Mouse (Mus musculus) CD4-positive, CD25-positive, alpha-beta regulatory T cell, adult 2 months (primary cell): Measurements from ENCODE around the gene Naa35.

Source experiments
- DNase-seq: peaks from one replicate; pipeline ENCODE4 v3.0.0-alpha.2; 2012; ENCODE audit warnings: low read depth, low spot score

Gene Naa35

DNA sequence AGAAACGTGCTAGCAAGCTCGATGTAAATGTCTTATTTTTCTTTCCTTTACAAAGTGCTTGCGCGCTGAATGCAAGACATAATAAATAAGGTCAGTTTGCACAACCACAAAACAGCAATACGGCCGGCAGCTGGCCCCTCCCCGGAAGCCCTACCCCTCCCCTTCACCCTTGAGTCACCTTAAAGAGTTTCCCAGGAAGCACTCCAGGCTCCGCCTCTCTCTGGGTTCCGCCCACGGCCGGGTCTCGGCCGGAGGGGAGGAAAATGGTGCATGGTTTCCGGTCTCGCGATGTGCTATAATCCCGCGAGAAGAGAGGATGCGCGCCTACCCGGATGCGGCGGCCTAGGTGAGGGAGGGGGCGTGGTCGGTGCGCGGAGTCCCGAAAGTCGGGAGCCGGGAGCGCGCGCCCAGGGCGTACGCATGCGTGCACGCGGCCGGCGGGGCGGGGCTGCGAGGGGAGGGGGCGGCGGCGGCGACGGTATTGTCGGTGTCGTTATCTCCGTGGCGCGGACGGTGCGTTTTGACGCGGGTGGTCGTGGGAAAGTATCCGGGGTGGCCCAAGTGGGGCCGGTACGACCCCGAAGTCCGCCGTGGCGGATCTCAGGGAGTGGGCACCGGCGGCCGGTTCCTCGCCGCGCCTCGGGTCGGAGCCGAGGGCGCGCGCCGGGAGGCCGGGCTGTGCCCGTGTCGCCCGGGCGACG lies at the start of gene Naa35, which contains the start of gene Agtpbp1:
Naa35 (plus strand) TSS at position 313 of the 701 bp plus-strand sequence.
Agtpbp1 (minus strand) TSS at position 281 of the 701 bp plus-strand sequence.
- peak; percentile 100 for DNase-seq

DNA sequence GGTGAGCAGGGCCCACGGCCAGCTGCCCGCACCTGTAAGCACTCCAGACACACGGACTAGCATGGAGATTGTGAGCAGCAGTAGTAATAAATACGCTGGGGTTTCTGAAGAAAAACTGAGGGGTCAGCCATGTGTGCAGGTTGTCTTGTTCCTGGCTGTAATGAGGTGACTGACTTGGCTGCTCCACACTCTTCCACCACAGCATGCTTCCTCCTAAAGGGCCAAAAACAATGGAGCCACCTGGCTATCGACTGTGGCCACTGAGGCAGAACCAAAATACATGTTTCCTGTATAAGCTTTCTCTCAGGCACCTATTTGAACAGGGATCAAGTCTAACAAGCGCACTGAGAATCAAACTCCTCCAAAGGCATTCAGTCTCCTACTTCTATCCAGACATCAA lies 49.3 kb upstream of the Naa35 start:
- no peak for DNase-seq

DNA sequence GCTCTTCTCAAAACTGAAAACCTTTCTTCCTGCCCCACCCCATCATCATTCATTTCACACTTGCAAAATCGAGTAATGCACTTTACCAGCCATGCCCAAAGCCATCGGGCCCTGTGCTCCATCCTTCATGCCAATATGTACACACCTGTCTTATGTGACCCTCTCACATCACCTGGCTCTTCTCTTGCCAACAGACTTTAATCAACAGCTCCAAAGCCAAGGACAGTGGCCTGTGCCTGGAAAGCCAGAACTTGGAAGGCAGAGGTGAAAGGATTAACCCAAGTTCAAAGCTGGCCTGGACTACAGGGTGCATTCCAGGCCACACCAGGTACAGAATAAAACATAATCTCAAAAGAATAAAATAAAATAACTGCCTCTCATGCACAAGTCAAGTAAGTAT lies 48.4 kb upstream of the Naa35 start:
- DNase-seq: no peak

DNA sequence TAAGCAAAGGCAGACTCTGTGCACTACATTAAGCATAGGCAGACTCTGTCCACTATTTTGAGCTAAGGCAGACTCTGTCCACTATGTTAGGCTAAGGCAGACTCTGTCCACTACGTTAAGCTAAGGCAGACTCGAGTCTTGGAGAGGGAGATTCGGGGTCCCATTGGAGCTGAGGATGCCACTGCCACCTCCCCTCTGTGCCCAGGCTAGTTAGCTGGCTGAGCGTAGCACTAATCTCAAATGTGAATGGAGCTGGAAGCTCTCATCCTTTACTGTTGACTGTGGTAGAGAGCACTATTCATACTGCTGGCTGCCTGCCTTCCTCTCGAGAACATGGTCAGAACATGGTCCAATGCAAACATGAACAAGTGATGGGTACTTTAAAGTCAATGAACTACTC lies 46.4 kb upstream of the Naa35 start:
- no peak for DNase-seq

DNA sequence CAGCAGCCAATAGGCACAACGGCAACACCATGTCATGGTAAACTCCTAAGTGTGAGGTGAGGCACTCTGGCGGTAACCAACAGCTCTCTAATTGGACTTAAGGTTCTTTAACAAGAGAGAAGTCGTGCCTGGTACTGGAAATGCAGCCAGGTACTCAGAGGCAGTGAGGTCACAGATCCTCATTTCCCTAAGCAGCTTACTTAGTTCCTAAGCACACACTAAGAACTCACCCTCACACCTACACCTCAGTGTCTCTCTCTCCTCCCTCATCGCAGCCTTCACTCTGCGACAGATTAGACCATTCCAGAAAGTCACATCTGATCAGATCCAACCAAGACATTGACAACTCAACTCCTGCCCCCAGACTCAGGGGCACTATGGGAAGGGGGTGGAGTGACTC lies 45.0 kb upstream of the Naa35 start:
- no peak for DNase-seq

DNA sequence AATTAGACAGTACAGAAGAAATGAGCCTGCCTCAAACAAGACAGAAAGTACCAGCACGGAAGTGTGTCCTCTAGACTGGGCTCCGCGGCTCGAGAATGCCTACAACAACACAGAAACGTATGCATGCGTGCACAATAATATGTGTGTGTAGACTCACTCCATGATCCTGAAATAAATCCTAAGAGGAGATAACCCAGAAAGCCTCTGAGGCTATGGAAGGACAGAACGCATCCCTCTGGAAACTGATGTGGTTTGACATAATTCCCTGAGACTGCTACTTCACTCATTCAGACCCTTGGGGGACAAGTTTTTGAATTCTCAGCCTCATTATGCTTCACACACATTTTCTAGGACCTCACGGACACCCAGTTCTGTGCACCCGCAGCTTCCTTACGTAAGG lies 42.6 kb upstream of the Naa35 start:
- DNase-seq: no peak

DNA sequence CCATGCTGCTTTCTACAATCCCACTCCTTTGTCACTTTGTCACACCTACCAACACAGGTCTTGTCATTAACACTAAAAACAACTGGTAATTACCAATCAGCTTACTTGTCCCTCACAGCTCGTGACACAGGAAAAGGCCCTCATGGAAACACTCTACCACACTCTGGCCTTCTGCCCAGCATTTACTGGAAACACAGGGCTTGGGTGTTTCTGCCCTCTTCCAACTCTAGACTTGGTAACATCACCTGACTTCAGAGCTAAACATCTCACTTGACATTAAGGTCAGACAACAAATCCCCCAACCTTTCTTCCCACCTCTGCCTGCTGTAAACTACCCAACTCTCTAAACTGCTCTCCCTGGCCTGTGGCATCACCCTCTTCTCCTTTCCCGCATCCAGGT lies 38.0 kb upstream of the Naa35 start:
- DNase-seq: no peak

DNA sequence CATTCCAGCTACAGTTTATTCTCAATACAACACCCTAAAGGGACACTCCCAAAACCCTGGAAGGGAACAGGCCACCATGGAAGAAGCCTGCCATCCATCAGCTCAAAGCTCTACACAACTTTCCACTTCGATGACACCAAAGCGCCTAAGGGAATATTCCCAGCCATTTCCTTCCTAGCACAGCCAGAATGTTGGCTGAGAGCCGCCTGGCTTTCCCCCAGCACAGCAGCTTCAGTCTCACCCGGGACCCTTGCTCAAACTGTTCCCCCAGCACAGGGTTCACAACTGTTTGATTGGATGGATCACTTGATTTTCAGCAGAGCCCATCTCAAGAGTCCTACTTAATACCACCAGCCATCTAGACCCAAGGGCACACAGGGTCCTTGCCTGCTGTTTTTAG lies 37.3 kb upstream of the Naa35 start:
- DNase-seq: no peak

DNA sequence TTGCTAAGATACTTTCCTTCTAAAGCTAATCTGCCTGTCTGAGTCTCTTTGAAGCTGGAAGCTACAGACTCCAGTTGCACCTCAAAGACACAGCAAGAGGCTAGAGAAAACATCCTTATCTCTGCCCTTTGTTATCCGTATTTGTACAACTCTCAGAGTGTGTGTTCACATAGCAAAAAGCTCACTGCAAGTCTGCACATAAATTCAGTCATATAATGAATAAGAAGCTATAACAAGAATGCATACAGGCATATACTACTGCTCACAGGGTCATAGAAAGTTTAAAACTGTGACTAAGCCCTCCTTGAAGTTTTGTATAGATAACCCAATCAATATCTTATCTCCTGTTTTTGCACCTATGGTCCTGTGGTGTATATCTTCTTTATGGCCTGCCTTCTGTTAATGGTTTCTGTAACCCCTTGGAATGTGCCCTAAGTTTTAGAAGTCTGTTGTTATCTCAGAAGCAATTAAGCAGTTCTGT lies 35.7 kb upstream of the Naa35 start:
- no peak for DNase-seq

DNA sequence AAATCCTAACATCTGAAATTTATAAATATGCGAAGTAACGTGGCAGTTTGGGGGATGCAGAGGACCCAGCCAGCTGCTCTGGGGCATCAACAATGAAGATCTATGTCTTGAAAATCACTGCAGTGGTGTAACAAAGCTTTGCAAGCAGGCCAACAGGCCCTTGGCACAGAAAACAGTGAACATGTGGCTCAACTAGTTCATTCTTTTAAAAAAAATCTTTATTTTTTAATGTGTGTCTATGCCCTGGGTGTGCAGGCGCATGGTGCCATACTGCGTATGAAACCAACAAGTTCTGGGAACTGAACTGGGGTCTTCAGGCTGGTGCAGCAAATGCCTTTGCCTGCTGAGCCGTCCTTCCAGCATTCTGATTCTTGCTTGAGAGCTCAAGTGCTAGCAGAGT lies 32.8 kb upstream of the Naa35 start:
- no peak for DNase-seq

DNA sequence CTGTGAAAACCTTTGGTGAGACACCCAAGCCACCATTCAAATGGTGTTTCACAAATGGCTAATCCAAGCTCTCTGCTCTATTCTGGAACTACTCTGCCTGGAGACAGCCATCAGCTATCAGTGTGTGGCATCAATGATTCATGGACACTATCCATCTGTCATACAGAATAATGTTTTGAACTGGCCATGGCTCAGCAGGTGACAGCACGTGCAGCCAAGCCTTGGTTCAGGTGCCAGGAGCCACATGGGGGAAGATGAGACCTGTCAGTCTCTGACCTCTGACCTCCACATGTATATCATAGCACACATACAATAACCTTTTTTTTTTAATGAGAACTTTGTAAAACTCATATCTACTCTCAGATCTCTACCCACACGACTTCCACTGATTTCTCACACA lies 32.3 kb upstream of the Naa35 start:
- DNase-seq: no peak

DNA sequence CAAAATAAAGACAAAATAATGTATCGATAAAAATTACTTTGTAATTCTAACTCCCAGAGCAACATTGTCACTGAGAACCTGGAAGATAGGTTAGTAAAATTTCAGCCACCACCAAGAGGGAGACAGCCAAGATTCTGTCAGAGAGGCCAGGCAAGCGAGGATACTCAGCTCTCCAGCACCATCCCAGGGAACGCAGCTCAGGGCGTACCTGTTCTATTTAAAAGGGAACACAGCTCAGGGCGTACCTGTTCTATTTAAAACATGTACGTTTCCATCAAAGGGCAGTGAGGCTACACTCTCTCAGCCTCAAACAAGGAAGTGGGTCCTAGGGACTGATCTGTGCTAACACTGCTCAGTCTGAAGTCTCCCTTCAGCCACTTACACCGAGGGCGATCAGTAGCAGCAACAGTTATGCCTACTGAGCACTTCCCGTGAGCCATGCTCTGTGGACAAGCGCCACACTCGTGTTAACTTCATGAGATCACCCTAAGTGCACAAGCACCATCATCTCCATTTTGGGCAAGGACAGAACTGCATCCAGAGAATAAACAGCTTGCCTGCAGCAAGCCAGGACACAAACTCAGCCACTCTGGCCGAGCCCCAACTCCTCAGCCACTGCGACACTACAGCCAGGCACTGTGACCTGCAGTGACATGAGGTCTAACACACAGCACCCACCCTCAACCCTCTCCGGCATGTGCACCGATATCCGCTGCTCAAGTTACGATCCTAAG lies 30.1 kb upstream of the Naa35 start:
- DNase-seq: no peak

DNA sequence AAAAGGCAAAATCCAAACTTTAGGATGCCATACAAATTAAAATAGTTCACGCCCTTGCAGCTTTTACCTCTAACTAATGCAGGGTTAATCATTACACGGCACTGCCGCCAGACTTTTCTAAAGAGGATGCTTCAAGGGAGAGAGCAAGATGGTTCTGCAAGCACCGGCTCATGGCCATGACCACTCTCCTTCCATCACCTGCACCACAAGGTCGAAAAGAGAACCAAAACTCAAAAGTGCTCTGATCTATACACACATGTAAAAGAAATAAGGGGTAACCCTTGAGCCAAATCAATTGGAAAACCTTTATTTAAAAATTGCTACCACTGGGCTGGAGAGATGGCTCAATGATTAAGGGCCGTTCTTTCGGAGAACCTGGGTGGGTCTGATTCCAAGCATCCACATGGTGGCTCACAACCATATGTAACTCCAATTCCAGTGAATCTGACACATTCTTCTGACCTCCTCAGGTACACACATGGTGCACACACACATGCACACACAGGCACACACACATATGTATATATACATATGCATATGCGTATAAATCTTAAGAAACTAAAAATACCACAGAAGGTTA lies 29.4 kb upstream of the Naa35 start:
- no peak for DNase-seq

DNA sequence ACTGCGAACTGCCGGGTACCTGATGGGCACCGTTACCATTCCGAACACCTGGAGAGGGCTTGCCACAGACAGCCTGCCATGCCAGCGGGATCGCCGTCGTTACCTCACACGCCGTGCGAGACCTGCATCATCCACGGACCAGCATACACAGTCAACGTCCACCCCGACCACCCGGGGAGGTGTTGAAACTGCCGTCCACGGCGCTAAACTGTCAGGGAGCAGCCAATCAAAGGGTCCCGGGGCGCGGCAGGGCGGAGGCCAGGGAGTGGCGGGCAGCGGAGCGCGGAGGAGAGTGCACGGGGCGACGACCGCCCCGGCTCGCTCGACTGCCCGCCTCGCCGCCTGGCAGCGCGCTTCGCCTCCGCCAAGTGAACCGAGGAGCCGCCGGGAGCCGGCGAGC lies 28.4 kb upstream of the Naa35 start:
- peak; percentile 58 for DNase-seq

DNA sequence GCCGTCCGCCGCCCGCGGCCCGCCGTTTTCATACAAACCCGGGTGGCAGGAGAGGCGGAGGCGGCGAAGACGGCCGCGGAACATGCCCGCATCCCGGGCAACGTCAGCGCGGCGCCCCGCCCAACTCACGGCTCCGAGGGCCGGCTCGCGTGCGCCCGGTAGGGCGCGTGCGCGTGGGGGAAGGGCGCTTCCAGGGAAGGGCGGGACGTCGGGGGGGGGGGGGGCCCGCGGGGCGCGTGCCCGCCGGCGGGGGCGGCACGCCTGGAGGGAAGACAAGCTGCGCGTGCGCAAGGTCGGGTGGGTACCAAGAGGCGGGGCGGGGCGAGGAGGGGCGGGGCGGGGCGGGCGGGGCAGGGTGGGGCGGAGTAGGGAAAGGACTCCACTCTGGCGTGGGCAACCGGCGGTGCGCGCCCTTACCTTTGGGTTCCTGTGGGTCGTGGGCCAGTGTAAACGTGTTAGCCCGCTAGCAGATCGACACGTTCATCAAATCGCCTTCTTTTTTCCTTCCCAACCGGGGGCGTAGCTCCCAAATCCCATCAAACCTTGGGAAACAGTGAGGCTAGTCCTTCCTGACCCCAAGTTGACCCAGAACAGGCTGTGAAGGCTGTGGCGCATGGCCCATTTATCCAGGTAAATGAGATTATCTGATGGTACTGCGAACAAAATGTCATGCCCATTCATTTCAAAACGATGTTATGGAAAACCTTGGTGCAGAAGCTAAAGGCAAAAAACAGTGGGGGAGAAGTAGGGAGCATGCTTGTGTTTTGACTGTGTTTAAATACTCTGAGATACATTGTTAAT lies 27.7 kb upstream of the Naa35 start:
- peak; percentile 94 for DNase-seq

DNA sequence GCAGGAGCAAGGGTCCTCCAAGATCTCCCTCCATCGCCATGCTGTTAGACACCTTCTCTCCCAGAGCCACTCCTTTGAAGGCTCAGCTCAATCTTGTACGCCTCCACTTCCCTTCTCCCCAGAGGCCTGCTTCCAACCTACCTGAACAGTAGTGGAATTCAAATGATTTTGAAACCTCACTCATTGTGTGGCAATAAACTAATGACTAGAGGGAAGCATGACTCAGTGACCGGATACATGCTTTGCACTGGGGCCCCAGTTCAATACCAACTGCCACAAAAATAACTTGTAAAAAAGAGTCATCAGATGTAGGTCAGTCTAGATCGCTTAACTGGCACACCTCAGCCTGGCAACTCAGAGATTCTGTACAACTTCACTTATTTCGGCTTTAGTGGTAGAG lies 26.3 kb upstream of the Naa35 start:
- DNase-seq: no peak

DNA sequence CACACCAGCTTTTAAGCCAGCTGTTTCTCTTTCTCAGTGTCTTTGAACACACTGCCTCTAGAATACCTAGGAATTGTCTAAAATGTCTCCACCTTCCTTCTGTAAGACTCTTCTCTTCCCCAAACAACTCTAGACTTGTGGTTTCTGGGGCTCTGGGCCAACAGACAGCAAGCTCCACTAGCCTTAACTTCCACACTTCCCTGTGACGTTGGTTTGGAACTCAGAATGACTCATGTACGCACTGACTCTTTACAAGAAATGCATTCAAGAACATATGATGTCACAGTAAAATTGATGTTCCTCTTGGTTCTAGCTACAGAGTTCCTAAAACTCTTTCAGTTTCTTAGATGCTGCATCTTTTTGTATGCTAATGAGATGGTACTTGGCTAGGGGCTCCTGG lies 22.6 kb upstream of the Naa35 start:
- DNase-seq: no peak

DNA sequence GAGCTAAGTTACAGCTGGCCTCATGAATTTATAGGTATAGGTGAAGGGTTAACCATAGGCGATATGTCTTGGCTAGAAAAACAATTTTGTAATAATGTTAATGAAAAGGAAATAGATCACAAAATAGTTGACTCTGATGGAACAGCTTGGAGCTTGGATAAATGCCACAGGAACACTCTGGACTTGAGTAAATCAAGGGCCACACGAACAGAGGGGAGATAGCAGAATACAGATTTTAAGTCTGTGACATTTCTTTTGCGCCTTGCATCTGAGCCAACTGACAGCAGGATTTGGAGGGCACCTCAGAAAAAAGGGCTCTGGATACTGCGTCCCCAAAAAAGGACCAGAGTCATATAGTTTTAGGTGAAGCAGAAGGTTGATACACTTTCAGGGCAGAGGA lies 20.6 kb upstream of the Naa35 start:
- DNase-seq: no peak

DNA sequence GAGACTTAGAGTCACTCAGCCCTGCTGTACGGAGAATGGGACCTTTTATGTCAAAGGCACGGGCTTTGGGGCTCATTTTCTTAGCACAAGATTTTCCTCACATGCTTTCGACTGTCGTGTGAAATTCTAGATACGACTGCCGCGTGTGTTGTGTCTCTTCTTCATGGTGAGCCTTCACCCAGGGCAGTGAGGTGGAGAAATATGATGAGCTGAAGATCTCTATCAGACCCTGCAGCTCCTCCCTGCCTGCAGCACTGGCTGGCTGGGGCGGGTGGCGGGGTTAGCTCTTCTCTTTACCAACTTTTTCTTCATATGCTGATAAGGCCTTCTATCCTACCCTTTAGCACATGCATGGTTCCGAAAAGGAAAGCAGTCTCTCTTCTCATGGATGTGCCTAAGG lies 20.1 kb upstream of the Naa35 start:
- no peak for DNase-seq

DNA sequence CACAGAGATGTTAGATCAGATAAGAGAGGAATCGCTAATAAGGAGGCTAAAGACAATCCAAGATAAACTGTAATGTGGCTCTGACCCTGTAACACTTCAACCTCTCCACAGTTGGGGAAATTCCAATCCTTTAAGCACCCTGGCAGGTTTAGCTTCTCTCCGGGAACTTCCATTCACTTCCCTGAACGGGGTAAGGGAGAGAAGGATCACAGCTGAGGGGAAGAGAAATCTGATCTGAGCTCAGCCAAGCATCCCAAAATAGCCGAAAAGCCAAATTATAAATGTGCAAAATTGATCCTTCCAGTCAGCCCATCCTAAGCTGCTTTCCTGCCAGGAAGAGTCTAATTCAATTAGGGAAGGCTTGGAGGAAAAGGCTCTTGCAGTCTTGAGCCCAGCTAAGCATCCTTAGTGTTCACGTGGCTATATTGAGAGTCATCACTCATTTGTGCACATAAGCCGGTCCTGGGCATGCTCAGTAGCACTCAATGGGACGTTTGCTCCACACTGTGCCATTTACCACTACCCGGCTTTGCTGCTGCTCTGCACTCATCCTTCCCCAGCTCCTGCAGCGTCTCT lies 19.0 kb upstream of the Naa35 start:
- no peak for DNase-seq

DNA sequence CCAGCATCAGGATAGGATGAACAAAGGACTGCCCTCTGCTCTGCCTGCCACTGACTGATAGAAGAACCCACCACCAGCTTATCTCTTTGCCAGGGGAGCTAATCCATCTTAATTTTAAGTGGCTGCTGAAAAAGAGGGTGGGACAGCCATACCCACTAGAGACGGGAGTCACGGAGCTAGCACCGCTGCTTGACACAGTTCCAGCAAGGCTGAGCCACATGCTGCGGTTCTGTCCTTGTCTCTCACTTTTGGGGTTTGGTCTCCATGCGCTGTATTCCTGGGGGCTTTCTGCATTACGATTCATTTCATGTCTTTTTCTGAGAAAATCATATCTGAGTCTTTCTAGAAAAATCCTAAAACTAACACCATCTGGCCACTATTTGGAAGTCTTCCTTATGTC lies 14.0 kb upstream of the Naa35 start:
- DNase-seq: no peak

DNA sequence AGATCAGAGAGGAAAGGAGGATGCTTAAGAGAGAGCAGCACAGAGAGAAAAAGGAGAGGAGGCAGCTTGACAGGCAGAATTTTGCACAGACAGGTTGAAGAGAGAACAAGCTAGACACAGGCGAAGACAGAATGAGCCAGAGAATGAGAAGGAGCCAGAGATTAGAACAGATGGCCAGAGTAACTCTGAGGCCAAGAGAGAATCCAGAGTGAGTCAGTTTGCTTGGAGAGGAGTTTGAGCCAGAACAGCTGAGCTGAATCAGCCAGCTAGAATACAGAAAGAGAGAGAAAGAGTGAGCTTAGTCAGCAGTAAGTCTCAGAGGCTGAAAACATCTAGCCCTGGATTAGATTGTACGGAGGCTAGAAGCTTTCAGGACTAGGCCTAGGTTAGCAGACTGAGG lies 12.5 kb upstream of the Naa35 start:
- DNase-seq: no peak
